Mouse (Mus musculus) kidney, adult 18-20 months (tissue): ENCODE measurements around the gene Bdkrb1.

Experiments used
- DNase-seq: peaks from one replicate; pipeline ENCODE4 v3.0.0; 2021

The Bdkrb1 gene

DNA sequence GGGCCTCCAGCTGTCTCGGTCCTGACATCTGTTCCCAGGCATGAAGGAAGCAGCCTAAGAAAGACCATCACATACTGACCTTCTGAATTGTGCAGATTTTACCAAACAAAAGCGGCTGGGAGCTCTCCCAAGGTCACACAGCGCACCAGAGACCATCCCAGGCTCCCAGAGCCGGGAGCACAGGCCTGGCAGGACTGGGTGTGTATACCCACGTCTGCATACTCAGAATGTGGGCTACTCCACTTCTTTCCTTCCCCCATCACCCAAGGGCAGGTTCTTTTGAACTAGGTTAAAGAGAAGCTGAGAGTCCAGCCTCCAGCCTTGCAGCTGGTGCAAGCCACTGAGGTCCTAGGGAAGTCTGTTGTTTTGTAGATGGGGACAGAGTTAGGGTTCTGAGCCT lies 3.8 kb upstream of the Bdkrb1 start:
- DNase-seq: no peak

DNA sequence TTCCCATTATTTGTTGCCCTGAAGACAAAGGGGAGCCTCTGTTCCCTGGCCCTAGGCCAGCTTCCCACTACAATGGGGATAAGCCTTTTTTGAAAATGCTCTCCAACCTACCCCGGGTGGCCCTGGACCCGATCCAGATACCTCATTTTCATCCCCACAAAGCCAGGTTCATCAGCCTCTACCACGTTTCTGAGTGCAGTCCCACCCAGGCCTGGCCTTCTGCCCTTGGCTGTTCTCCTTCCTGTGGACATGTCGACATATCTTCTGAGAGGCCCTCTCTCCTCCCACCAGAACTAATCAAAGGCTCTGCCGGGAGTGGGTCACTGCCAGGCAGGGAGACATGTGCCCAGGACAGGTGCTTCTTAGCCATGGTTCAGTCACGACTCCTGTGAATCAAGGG lies 1.3 kb upstream of the Bdkrb1 start:
- DNase-seq: no peak

DNA sequence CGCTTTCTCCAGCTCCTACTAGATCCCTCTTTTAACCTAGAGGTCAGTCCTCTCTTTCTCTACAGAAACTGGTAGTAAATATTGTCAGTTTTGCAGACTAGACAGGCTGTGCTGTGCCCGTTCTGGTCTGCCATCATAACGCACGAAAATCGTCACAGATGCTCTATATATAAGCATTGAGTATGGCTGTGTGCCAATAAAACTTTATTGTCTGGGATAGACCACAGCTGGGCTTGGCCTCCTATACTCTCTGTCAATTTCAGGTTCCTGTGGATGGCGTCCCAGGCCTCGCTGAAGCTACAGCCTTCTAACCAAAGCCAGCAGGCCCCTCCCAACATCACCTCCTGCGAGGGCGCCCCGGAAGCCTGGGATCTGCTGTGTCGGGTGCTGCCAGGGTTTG lies 1.0 kb downstream of the Bdkrb1 start:
- no peak for DNase-seq

DNA sequence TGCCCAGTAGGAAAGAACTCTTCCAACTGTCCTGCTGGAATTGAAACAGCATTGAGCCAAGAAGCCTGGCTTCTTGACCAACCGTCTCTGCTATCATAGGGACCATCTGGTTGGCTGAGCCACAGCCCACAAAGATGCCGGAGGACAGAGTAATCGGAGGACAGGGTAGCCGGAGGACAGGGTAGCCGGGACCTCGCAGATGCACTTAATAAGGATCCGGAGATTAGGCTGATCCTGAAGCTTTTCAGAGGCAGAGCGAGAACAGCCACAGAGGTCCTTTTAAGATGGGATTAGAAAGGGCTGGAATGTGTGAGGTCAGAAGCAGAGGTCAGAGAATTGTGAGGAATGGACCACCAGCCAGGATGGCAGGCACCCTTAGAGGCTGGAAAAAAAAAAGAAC lies 2.3 kb downstream of the Bdkrb1 start:
- DNase-seq: no peak

DNA sequence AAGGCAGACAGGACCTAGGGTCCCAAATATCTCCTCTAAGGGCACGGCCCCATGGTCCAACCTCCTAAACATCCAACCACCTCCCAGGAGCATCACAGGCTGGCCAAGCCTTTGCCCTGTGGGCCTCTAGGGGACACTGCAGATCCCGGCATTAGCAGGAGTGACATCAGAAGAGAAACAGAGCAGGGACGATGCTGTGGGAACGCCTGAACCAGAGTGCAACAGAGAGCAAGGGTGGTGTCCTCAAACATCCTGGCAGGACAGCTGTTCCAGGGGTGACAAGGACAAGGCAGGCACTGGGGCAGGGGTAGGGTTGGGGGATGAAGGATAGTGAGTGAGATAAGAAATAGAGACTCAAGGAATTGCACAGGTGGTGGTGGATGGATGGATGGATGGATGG lies 4.0 kb downstream of the Bdkrb1 start:
- no peak for DNase-seq

DNA sequence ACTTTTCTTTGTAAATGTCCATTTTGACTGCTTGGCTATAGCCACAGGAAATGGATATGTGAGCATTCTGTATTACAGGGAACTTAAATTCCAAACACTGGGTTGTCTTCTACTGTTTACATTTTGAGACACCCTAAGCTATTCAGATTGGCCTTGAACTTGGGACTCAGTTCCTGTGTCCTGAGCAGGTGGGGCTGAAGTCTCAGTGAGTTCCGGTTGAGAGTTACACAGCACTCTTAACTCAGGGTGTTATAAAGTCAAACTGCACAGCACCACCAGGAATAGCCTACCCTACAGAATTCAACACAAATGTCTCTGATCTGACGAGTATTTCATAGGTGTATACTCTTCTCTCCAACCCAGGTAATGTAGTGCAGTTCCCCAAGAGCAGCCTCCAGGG lies 8.2 kb downstream of the Bdkrb1 start:
- DNase-seq: no peak

DNA sequence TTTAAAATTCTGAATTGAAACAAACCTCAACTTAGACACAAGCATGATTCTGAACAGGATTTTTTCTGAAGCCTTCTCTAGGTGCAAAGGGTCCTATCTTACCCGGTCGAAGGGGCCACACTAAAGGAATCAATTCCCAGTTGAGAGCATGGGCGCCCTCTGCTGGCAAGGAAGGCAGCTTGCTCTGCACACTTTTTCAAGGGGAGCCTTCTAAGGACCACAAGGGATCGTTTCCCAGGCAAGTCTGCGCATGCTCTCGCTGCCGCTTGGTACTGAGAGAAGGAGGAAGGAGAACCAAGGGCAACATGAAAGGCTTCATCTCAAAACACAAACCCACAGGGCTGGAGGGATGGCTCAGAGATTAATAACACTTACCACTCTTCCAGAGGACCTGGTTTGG lies 8.9 kb downstream of the Bdkrb1 start:
- peak; percentile 42 for DNase-seq

DNA sequence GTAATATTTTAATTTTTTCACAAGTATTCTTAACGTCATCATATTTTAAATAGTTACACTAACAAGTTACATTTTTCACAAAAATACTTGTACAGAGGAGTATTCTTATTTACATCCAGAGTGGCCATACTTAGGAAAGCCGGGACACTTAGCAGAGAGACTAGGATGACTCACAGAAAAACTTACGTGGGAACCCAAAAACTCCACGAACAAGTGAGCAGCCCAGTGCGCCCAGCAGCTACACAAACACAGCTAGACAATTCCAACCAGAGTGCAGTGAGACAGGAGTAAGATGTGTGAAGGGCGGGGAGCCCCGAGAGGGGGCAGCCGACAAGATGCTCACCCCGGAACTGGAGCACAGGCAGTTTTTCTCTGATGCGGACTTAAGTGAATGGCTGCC lies 10.7 kb downstream of the Bdkrb1 start:
- no peak for DNase-seq

DNA sequence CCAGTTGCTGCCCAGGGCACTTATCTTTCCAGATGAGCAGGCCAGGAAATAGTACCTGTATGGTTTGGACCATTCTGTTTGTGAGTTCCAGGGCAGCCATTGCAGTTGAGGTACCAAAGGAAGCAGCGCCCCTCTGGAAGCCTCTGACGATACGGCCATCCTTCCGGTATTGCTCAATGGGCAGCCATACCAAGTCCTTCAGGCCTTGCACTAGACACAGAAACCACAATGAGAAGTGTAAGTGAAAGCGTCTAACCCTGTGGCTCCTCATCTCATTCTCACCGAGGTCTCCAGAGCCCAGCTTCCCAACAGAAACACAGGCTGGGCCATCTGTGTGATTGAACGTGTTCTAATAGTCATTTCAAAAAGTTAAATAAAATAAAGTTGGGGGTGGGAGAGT lies 19.2 kb downstream of the Bdkrb1 start:
- DNase-seq: no peak

DNA sequence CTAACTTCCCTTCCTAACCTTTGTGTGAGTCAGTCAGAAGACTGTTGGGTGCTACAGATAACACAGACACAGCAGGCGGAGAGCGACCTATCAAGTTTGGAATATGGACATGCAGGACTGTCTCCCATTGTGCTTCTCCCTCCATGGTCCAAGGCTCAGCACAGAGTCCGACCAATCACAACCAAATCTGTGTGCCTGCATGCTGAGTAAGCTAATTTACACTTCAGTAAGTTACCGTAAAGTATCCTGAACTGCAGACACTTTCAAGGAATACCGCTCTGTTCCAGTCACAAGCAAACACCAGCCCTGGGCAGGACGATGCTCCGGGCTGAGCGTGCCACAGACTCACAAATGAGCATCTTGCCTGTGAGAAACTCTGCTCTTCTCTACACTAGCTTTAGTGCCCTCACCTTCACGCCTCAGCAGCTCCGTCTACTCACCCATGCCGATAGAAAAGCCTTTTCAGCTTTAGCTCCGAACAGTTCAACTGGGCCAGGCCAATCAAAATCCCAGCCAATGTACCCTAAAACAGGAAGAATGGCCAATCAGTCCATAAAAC lies 20.2 kb downstream of the Bdkrb1 start:
- DNase-seq: no peak

DNA sequence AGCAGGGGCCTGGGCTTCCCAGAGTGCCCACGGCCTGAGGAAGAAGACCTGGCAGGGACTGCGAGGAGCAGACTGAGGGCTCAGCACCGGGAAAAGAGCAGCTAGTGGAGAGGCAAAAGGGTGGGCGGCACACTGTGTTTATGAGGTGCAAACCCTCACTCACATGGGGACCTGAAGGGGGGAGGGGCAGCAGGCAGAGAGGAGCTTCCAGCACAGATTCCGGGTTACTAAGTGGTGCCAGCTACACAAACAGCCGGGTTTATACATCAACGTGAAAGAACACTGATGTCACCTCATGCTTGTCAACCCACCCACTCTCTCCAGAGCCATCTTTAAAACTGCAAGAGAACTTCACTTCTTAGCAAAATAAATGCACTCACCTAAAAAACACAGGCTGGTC lies 22.9 kb downstream of the Bdkrb1 start:
- DNase-seq: no peak

DNA sequence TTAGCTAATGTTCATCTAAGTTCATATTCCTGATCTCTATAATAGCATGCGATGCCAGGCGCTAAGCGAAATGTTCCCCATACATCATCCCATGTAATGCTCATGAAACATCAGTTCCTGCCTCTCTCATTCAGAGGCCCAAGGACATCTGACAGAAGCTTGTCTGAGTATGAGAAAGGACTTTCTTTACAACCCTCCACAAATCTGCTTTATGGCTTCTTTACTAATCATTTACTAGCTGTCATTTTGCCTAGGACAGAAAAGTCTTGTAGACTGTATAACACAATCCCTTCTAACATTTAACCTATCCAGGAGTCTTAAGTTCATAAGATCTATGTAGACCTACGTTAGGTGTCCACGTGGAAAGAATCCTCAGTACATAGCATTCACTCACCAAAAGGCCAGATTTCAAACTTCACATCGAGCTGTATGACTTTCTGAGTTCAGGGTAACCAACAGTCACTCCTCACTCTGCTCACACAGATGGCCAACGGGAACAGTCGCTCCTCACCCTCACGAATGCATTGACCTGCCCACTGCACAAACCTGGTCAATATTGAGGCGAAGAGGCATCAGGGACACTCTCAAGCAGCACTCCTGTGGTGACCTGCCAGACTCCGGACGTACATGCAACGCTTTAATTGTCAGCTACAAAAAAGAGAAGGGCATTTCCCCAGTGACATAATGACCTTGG lies 31.6 kb downstream of the Bdkrb1 start:
- DNase-seq: no peak

DNA sequence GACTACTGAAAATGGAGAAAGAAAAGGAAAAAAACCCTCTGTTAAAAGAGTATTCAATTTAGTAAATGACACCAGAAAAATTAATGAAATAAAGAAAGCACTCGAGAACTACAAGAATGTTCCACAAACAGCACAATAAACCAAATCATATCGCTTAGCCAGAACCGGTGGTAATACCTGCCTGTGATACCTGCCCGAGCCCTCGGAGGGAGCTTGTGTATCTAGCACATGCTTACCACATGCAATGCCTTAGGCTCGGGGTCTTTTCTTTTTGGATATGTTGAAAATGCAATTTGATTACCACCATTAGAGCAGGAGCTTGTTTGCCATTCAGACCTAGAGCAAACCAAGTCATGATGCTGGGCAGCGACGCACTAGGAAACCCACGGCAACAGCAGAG lies 33.7 kb downstream of the Bdkrb1 start:
- DNase-seq: no peak

DNA sequence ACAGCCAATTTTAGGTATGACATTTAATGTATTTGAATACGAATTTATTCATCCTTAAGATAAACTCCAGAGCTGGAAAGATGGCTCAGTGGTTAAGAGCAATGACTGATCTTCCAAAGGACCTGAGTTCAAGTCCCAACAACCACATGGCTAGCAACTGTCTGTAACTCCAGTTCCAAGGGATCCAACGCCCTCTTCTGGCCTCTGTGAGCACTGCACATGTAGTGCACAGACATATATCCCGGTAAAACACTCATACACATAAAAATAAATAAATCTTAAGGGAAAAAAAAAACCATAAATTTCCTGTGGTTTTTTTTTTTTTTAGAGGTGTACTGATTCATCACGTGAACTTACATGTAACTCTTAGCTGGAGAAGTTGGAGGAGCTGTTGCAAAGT lies 34.7 kb downstream of the Bdkrb1 start:
- no peak for DNase-seq

DNA sequence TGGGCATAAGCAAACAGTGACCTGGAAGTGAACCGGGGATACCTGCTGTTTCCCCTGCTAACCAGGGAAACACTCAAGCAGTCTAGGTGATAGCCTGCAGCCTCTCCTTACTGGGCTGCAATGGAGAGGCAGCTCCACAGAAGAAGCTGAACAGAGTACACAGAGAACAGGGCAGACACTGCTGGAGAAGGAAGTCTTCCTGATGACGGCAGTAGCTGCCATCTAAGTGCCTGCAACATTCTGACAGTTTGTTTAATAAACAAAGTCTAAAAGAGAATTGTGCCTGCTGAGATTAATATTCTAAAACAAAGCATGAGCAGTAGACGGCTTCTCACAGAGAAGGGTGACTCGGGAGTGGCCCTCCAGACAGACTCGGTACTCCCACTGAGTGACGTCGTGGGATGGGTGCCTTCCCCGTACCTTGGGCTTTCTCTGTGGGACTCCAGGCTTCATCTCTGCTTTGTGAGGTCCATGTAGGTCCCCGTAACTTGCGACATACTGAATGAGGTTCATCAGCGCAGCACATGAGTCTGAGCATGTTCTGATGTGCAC lies 40.0 kb downstream of the Bdkrb1 start:
- DNase-seq: no peak
